Mouse (Mus musculus) hindbrain, embryonic 14.5 days (tissue): ENCODE results near the gene Spta1. TPM values are rescaled to one million over a fixed set of nuclear protein-coding genes. Genes with fewer than 3 reads are reported as not detected.

Experiments
- ATAC-seq: fragments of 200-750 bp; cut with Nextera tagmentation; 2 replicates; pipeline ENCODE4 v1.8.0; 2017; ENCODE audit warnings: moderate number of reproducible peaks, mild to moderate bottlenecking, moderate TSS enrichment, moderate library complexity; ENCODE audit not compliant: low FRiP score
- DNase-seq: peaks from one replicate; pipeline ENCODE4 v3.0.0-alpha.2; 2015; ENCODE audit warnings: low spot score
- H3K27ac ChIP-seq: fragments of 300-500 bp; sonication (generic); 2 replicates; pipeline ENCODE4 v1.5.1; 2014; ENCODE audit warnings: mild to moderate bottlenecking, moderate library complexity
- H3K27me3 ChIP-seq: fragments of 300-500 bp; sonication (generic); 2 replicates; pipeline ENCODE4 v1.6.1; 2014; ENCODE audit warnings: mild to moderate bottlenecking, low read length, mixed read lengths; ENCODE audit not compliant: control insufficient read depth, insufficient read depth
- H3K36me3 ChIP-seq: fragments of 300-500 bp; sonication (generic); replicated peaks from 2 replicates; pipeline ENCODE4 v1.6.1; 2014; ENCODE audit not compliant: control insufficient read depth, insufficient read depth
- H3K4me1 ChIP-seq: fragments of 300-500 bp; sonication (generic); replicated peaks from 2 replicates; pipeline ENCODE4 v1.6.1; 2014; ENCODE audit warnings: antibody characterized with exemption, low read length, mixed read lengths; ENCODE audit not compliant: control insufficient read depth, insufficient read depth
- H3K4me2 ChIP-seq: fragments of 300-500 bp; sonication (generic); replicated peaks from 2 replicates; pipeline ENCODE4 v1.6.1; 2014; ENCODE audit warnings: mild to moderate bottlenecking, moderate library complexity
- H3K4me3 ChIP-seq: fragments of 300-500 bp; sonication (generic); replicated peaks from 2 replicates; pipeline ENCODE4 v1.5.1; 2014; ENCODE audit warnings: mild to moderate bottlenecking, low read length
- H3K9ac ChIP-seq: fragments of 300-500 bp; sonication (generic); 2 replicates; pipeline ENCODE4 v1.6.1; 2014
- H3K9me3 ChIP-seq: fragments of 300-500 bp; sonication (generic); 2 replicates; pipeline ENCODE4 v1.6.1; 2016; ENCODE audit warnings: low read length; ENCODE audit not compliant: control insufficient read depth
- WGBS: fragments of 180-500 bp; shearing (Covaris S2); extraction: QIAGEN DNeasy Blood & Tissue Kit; methylation state at CpG from one replicate; pipeline ENCODE4 v1.1.7; 2014; 5-methylcytosine and 5-hydroxymethylcytosine counted together
- polyA plus RNA-seq: library from polyadenylated mRNA; unstranded; fragments of >200 nt; fragmentation: Nextera tagmentation; extraction: Ambion mirVana; gene quantifications from 2 replicates; pipeline ENCODE4 v1.2.1, GENCODE M21; 2014

The Spta1 gene
- polyA plus RNA-seq, 1 experiment from 2014 or later, result 0.12 TPM

- Histone ChIP-seq H3K9me3 (no peaks in the 10 kb centered on the region), H3K4me3 (no peak overlapping the region), H3K4me1 (no peaks in the 10 kb centered on the region), H3K27ac (no peak overlapping the region), H3K27me3 (no peaks in the 10 kb centered on the region), H3K4me2 (no peak overlapping the region), H3K36me3 (no peaks in the 10 kb centered on the region), H3K9ac (no peak overlapping the region)
- DNase-seq (no peak), ATAC-seq (no peak)
These were observed 3.6 kb upstream of the Spta1 start for GRCm38 (mm10) chr1:174169024-174169423.

GRCm38 (mm10) chr1:174170706-174171501 lies 1.7 kb upstream of the Spta1 start:
- WGBS, result 92% methylated on average over 5 of the region's 5 CpGs
- Histone ChIP-seq H3K27ac (no peak overlapping the region), H3K4me2 (no peak overlapping the region), H3K9ac (no peak overlapping the region), H3K27me3 (no peaks in the 10 kb centered on the region), H3K4me1 (no peaks in the 10 kb centered on the region), H3K36me3 (no peaks in the 10 kb centered on the region), H3K4me3 (no peak overlapping the region), H3K9me3 (no peaks in the 10 kb centered on the region)
- no peak for ATAC-seq
- no peak for DNase-seq

- Histone ChIP-seq H3K36me3 (no peaks in the 10 kb centered on the region), H3K27ac (no peak overlapping the region), H3K4me2 (no peak overlapping the region), H3K4me1 (no peaks in the 10 kb centered on the region), H3K9me3 (no peaks in the 10 kb centered on the region), H3K4me3 (no peak overlapping the region), H3K27me3 (no peaks in the 10 kb centered on the region), H3K9ac (no peak overlapping the region)
- WGBS, result 44% methylated on average over 2 of the region's 2 CpGs
- DNase-seq (no peak), ATAC-seq (no peak)
These were observed 1.0 kb upstream of the Spta1 start for GRCm38 (mm10) chr1:174171537-174171936.

- H3K9ac ChIP-seq, result no peak overlapping the region
- no peak for DNase-seq
- H3K4me1 ChIP-seq, result no peaks in the 10 kb centered on the region
- H3K27ac ChIP-seq, result no peak overlapping the region
- H3K27me3 ChIP-seq, result no peaks in the 10 kb centered on the region
- no peaks in the 10 kb centered on the region for H3K36me3 ChIP-seq
- no peaks in the 10 kb centered on the region for H3K9me3 ChIP-seq
- H3K4me2 ChIP-seq, result no peak overlapping the region
- 85% methylated on average over 7 of the region's 7 CpGs for WGBS
- ATAC-seq, result no peak
- no peak overlapping the region for H3K4me3 ChIP-seq
These were observed 32.1 kb downstream of the Spta1 start for GRCm38 (mm10) chr1:174204699-174205098.

GRCm38 (mm10) chr1:174212286-174212685 lies 39.7 kb downstream of the Spta1 start:
- no peak overlapping the region for H3K4me3 ChIP-seq
- no peaks in the 10 kb centered on the region for H3K9me3 ChIP-seq
- DNase-seq (no peak), ATAC-seq (no peak)
- H3K27ac ChIP-seq, result no peak overlapping the region
- no peaks in the 10 kb centered on the region for H3K4me1 ChIP-seq
- H3K36me3 ChIP-seq, result no peaks in the 10 kb centered on the region
- 93% methylated on average over 5 of the region's 5 CpGs for WGBS
- H3K9ac ChIP-seq, result no peak overlapping the region
- H3K27me3 ChIP-seq, result no peaks in the 10 kb centered on the region
- no peak overlapping the region for H3K4me2 ChIP-seq

GRCm38 (mm10) chr1:174215270-174216038 lies 42.9 kb downstream of the Spta1 start:
- no peak overlapping the region for H3K4me3 ChIP-seq
- no peaks in the 10 kb centered on the region for H3K27me3 ChIP-seq
- WGBS, result 85% methylated on average over 8 of the region's 8 CpGs
- H3K36me3 ChIP-seq, result no peaks in the 10 kb centered on the region
- no peak overlapping the region for H3K27ac ChIP-seq
- no peak for DNase-seq
- no peak for ATAC-seq
- no peak overlapping the region for H3K4me2 ChIP-seq
- no peak overlapping the region for H3K9ac ChIP-seq
- no peaks in the 10 kb centered on the region for H3K4me1 ChIP-seq
- H3K9me3 ChIP-seq, result no peaks in the 10 kb centered on the region

- 92% methylated on average over 7 of the region's 8 CpGs for WGBS
- no peak overlapping the region for H3K9ac ChIP-seq
- H3K9me3 ChIP-seq, result no peaks in the 10 kb centered on the region
These were observed 44.1 kb downstream of the Spta1 start for GRCm38 (mm10) chr1:174216528-174217204.

GRCm38 (mm10) chr1:174239916-174240315 lies 67.3 kb downstream of the Spta1 start:
- WGBS, result 96% methylated on average over 4 of the region's 4 CpGs
- ATAC-seq, result no peak

More at GRCm38 (mm10) chr1:174216528-174217204, 44.1 kb downstream of the Spta1 start:
- no peak overlapping the region for H3K27ac ChIP-seq
- H3K27me3 ChIP-seq, result no peaks in the 10 kb centered on the region
- H3K4me2 ChIP-seq, result no peak overlapping the region
- DNase-seq (no peak), ATAC-seq (no peak)
- no peaks in the 10 kb centered on the region for H3K36me3 ChIP-seq
- H3K4me1 ChIP-seq, result no peaks in the 10 kb centered on the region
- no peak overlapping the region for H3K4me3 ChIP-seq

GRCm38 (mm10) chr1:174244621-174245020 lies 72.0 kb downstream of the Spta1 start:
- no peak overlapping the region for H3K4me3 ChIP-seq
- H3K4me1 ChIP-seq, result no peaks in the 10 kb centered on the region
- no peak overlapping the region for H3K27ac ChIP-seq
- H3K4me2 ChIP-seq, result no peak overlapping the region
- ATAC-seq, result no peak
- peak; percentile 54 for DNase-seq
- WGBS, result 82% methylated on average over 2 of the region's 2 CpGs
- no peaks in the 10 kb centered on the region for H3K27me3 ChIP-seq
- no peak overlapping the region for H3K9ac ChIP-seq
- no peaks in the 10 kb centered on the region for H3K36me3 ChIP-seq
- no peaks in the 10 kb centered on the region for H3K9me3 ChIP-seq

More at GRCm38 (mm10) chr1:174239916-174240315, 67.3 kb downstream of the Spta1 start:
- Histone ChIP-seq H3K4me1 (no peaks in the 10 kb centered on the region), H3K27me3 (no peaks in the 10 kb centered on the region), H3K27ac (no peak overlapping the region), H3K4me3 (no peak overlapping the region), H3K36me3 (no peaks in the 10 kb centered on the region), H3K9ac (no peak overlapping the region), H3K4me2 (no peak overlapping the region), H3K9me3 (no peaks in the 10 kb centered on the region)
- DNase-seq, result no peak
